In genomic region chr13:104285737-104286311, GRCm38 (mm10) we compare ENCODE assay signal across 8 mouse cellular contexts. TPM values are rescaled to one million over a fixed set of nuclear protein-coding genes. Genes with fewer than 3 reads are reported as not detected.
DNase-seq lines count a peak whose midpoint lies in the region; ATAC-seq and TF ChIP-seq lines count a peak whose summit lies in the region.

No protein-coding gene starts in this region.

- peaks cover 30% of the 10 kb centered on the region for H3K79me2 ChIP-seq in myocyte (ENCODE audit: control insufficient read depth, insufficient read depth)

- H3K9me3 ChIP-seq in intestine, postnatal 0 days (ENCODE audit: control insufficient read depth) = no peaks in the 10 kb centered on the region
- no peaks in the 10 kb centered on the region for H3K9me3 ChIP-seq in limb, embryonic 15.5 days

- H3K27ac ChIP-seq in spleen, adult 2 months (ENCODE audit: insufficient read depth, low read length) = peak overlapping the region; percentile 86
- H3K27ac ChIP-seq in intestine, postnatal 0 days (ENCODE audit: low read depth, low read length) = peak overlapping the region; percentile 68
- peak overlapping the region; percentile 90 for H3K27ac ChIP-seq in limb, embryonic 15.5 days

- 0 out of 2 replicates have a peak overlapping the region, but pooled peaks have one; percentile 45 for H3K9ac ChIP-seq in intestine, postnatal 0 days (ENCODE audit: low read depth, low read length)
- H3K9ac ChIP-seq in limb, embryonic 15.5 days = peak overlapping the region; percentile 50

- DNase-seq in spleen, adult 2 months (ENCODE audit: low read depth in 1 of 2, low spot score in 2 of 2) = no peak
- no peak for DNase-seq in spleen, postnatal 14 days (ENCODE audit: low spot score in 2 of 2)
- peak; percentile 54 to 65 for DNase-seq in cerebellum, postnatal 14 days
- peak; percentile 32 to 46 for DNase-seq in urinary bladder, postnatal 36 days (ENCODE audit: low spot score in 2 of 2)

- no peaks in the 10 kb centered on the region for H3K36me3 ChIP-seq in spleen, adult 2 months (ENCODE audit: control insufficient read depth, insufficient read depth, low read length)
- H3K36me3 ChIP-seq in intestine, postnatal 0 days (ENCODE audit: control insufficient read depth, insufficient read depth) = no peaks in the 10 kb centered on the region
- H3K36me3 ChIP-seq in limb, embryonic 15.5 days = no peaks in the 10 kb centered on the region
- H3K36me3 ChIP-seq in myocyte (ENCODE audit: control insufficient read depth, insufficient read depth) = no peaks in the 10 kb centered on the region

- H3K4me1 ChIP-seq in spleen, adult 2 months (ENCODE audit: control insufficient read depth, insufficient read depth, insufficient read length) = peaks cover 3% of the 10 kb centered on the region; the same call in 1 of the 2 replicates
- H3K4me1 ChIP-seq in intestine, postnatal 0 days (replicated peaks; ENCODE audit: control insufficient read depth, insufficient read depth, low read length) = no peaks in the 10 kb centered on the region
- H3K4me1 ChIP-seq in limb, embryonic 15.5 days = 0 out of 2 replicates have a peak, but pooled peaks cover 2% of the 10 kb centered on the region

- H3K4me3 ChIP-seq in spleen, adult 2 months (ENCODE audit: extremely low read depth, insufficient read depth, insufficient read length) = peak overlapping the region; percentile 66
- peak overlapping the region; percentile 59 for H3K4me3 ChIP-seq in intestine, postnatal 0 days (ENCODE audit: low read depth, low read length)
- H3K4me3 ChIP-seq in limb, embryonic 15.5 days = peak overlapping the region; percentile 47
- H3K4me3 ChIP-seq in myocyte = peak overlapping the region; percentile 56

- H3K27me3 ChIP-seq in spleen, adult 2 months (ENCODE audit: control insufficient read depth, insufficient read depth, low read length) = no peaks in the 10 kb centered on the region
- H3K27me3 ChIP-seq in intestine, postnatal 0 days (replicated peaks; ENCODE audit: control insufficient read depth, insufficient read depth, low read length) = no peaks in the 10 kb centered on the region
- no peaks in the 10 kb centered on the region for H3K27me3 ChIP-seq in limb, embryonic 15.5 days
- no peaks in the 10 kb centered on the region for H3K27me3 ChIP-seq in myocyte (ENCODE audit: control insufficient read depth, insufficient read depth, insufficient read length)

- ATAC-seq in granulocyte monocyte progenitor cell, adult 5-6 weeks (replicated peaks; ENCODE audit: poor library complexity, severe bottlenecking) = 0 out of 2 replicates have a peak, but pooled peaks have one; percentile 9
- no peak for ATAC-seq in intestine, postnatal 0 days
- no peak for ATAC-seq in limb, embryonic 15.5 days (ENCODE audit: insufficient number of reproducible peaks, low FRiP score, low TSS enrichment, low read depth)

- peak overlapping the region; percentile 79 for H3K4me2 ChIP-seq in intestine, postnatal 0 days (replicated peaks; ENCODE audit: low read depth)
- H3K4me2 ChIP-seq in limb, embryonic 15.5 days = peak overlapping the region; percentile 55
- peak overlapping the region; percentile 68 for H3K4me2 ChIP-seq in myocyte (ENCODE audit: low read depth)

- WGBS in spleen, adult 2 months = 1% methylated on average over 10 of the region's 10 CpGs
- WGBS in intestine, postnatal 0 days = under 1% methylated on average over 10 of the region's 10 CpGs
- under 1% methylated on average over 10 of the region's 10 CpGs for WGBS in limb, embryonic 15.5 days

- TF ChIP-seq CTCF in spleen, adult 2 months (IDR thresholded peaks at IDR 0.05; ENCODE audit: extremely low read depth, insufficient read depth, insufficient read length, insufficient replicate concordance) = no peak
- no peak for TF ChIP-seq CTCF in intestine, postnatal 0 days (IDR thresholded peaks at IDR 0.05; ENCODE audit: low read depth)

- no peak overlapping the region for H3ac ChIP-seq in myocyte (ENCODE audit: control insufficient read depth, insufficient read length)

- no peak for TF ChIP-seq POLR2A in spleen, adult 2 months (IDR thresholded peaks at IDR 0.05; ENCODE audit: low read depth, low read length)
- no peak for TF ChIP-seq POLR2A in myocyte (IDR thresholded peaks at IDR 0.05; ENCODE audit: insufficient read length, low read depth)

TF ChIP-seq in myocyte, 11 proteins besides CTCF, POLR2A, EP300 and RAD21:
- TF ChIP-seq USF1 (IDR thresholded peaks at IDR 0.05; ENCODE audit: low read depth) = no peak
- no peak for TF ChIP-seq MAX (IDR thresholded peaks at IDR 0.05; ENCODE audit: low read depth)
- TF ChIP-seq SRF (IDR thresholded peaks at IDR 0.05; ENCODE audit: control insufficient read depth, insufficient read length, low read depth) = no peak
- no peak for TF ChIP-seq REST (IDR thresholded peaks at IDR 0.05; ENCODE audit: insufficient read depth, insufficient read length)
- TF ChIP-seq MYOD1 (IDR thresholded peaks at IDR 0.05; ENCODE audit: control insufficient read depth in 1 of 3, insufficient read length in 2 of 3, low read depth in 2 of 3) = no peak
- TF ChIP-seq CEBPB (IDR thresholded peaks at IDR 0.05; ENCODE audit: insufficient read depth, poor library complexity, severe bottlenecking) = no peak
- no peak for TF ChIP-seq TCF12 (IDR thresholded peaks at IDR 0.05; ENCODE audit: insufficient read depth, poor library complexity, severe bottlenecking)
- no peak for TF ChIP-seq MYOG (IDR thresholded peaks at IDR 0.05; ENCODE audit: control insufficient read depth in 1 of 3, insufficient read depth in 1 of 3, insufficient read length in 2 of 3, low read depth in 2 of 3)
- no peak for TF ChIP-seq POLR2AphosphoS2 (IDR thresholded peaks at IDR 0.05; ENCODE audit: insufficient read length, low read depth)
- TF ChIP-seq E2F4 (IDR thresholded peaks at IDR 0.05; ENCODE audit: insufficient read depth) = no peak
- TF ChIP-seq TCF3 (IDR thresholded peaks at IDR 0.05; ENCODE audit: insufficient read length, low read depth) = no peak

RNA-seq across cellular contexts. Expression of gene Adamts6, which starts 1.8 kb away (rescaled TPM):
- 2.4 and 2.9 TPM in 2 replicates for polyA plus RNA-seq in spleen, adult 2 months (2012; rRNA removed)
- total RNA-seq in granulocyte monocyte progenitor cell, adult 5-6 weeks (2014; fragmentation: Nextera tagmentation) = 1.5 and 2.0 TPM in 2 replicates
- 2.5 and 3.8 TPM in 2 replicates for total RNA-seq in granulocyte monocyte progenitor cell, adult 5-6 weeks (2017)
- 0.37 and 0.58 TPM in 2 replicates for polyA plus RNA-seq in intestine, postnatal 0 days (2015; fragmentation: Nextera tagmentation; extraction: Ambion mirVana)
- polyA plus RNA-seq in limb, embryonic 15.5 days (2015; fragmentation: Nextera tagmentation; extraction: Ambion mirVana) = 2.4 and 3.0 TPM in 2 replicates
- 2.0 TPM for polyA plus RNA-seq in myocyte (2012; fragmentation: generic; extraction: Trizol)

RNA-seq across cellular contexts. Expression of gene Ppwd1, which starts 57.2 kb away (rescaled TPM):
- 0.67 and 1.1 TPM in 2 replicates for polyA plus RNA-seq in spleen, adult 2 months (2012; rRNA removed)
- total RNA-seq in granulocyte monocyte progenitor cell, adult 5-6 weeks (2014; fragmentation: Nextera tagmentation) = 28.0 and 32.5 TPM in 2 replicates
- total RNA-seq in granulocyte monocyte progenitor cell, adult 5-6 weeks (2017) = 37.9 and 44.2 TPM in 2 replicates
- polyA plus RNA-seq in intestine, postnatal 0 days (2015; fragmentation: Nextera tagmentation; extraction: Ambion mirVana) = 5.0 and 6.3 TPM in 2 replicates
- polyA plus RNA-seq in limb, embryonic 15.5 days (2015; fragmentation: Nextera tagmentation; extraction: Ambion mirVana) = 13.2 and 15.2 TPM in 2 replicates
- 2.7 TPM for polyA plus RNA-seq in myocyte (2012; fragmentation: generic; extraction: Trizol)

RNA-seq across cellular contexts. Expression of gene Cenpk, which starts 57.4 kb away (rescaled TPM):
- 0.13 and 0.21 TPM in 2 replicates for polyA plus RNA-seq in spleen, adult 2 months (2012; rRNA removed)
- 40.9 and 45.5 TPM in 2 replicates for total RNA-seq in granulocyte monocyte progenitor cell, adult 5-6 weeks (2014; fragmentation: Nextera tagmentation)
- total RNA-seq in granulocyte monocyte progenitor cell, adult 5-6 weeks (2017) = 92.4 and 124 TPM in 2 replicates
- 23.9 and 25.1 TPM in 2 replicates for polyA plus RNA-seq in intestine, postnatal 0 days (2015; fragmentation: Nextera tagmentation; extraction: Ambion mirVana)
- 47.5 and 60.2 TPM in 2 replicates for polyA plus RNA-seq in limb, embryonic 15.5 days (2015; fragmentation: Nextera tagmentation; extraction: Ambion mirVana)
- 4.0 TPM for polyA plus RNA-seq in myocyte (2012; fragmentation: generic; extraction: Trizol)

Comparison
In these comparisons a context has a peak if more than half of its experiments do, and no peak if none do; other contexts are left out.
1. DNase-seq: peak in cerebellum, postnatal 14 days (2 of 2) and urinary bladder, postnatal 36 days (2 of 2); none in spleen, adult 2 months (0 of 2) and spleen, postnatal 14 days (0 of 2).
2. Peak in every context shown above with its lines, with median percentiles within 50 percentile points of each other: H3K27ac ChIP-seq, H3K4me3 ChIP-seq and H3K4me2 ChIP-seq.